21 mouse cellular contexts compared by ENCODE assay signal in the genomic region with DNA sequence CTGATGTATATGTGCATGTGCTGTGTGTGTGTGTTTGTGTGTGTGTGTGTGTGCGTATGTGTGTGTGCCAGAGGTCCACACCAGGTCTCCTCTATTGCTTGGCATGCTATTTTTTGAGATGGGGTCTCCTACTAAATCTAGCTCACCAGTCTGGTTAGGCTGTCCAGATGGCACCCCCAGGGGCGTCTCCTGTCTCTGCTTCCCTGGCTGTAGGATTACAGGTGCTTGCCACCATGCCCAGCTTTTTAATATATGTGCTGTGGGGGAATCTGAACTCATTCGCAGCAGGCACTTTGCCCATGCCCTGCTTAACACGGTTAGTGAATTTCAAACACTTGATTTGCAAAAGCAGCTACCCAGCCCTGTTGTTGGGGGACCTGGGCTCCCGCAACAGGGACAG. TPM values are rescaled to one million over a fixed set of nuclear protein-coding genes. Genes with fewer than 3 reads are reported as not detected.
DNase-seq lines count a peak whose midpoint lies in the region; ATAC-seq lines count a peak whose summit lies in the region.
"Had no signal": no experiment of that assay in that cellular context is flagged by ENCODE, and none has a peak within 500 bp of the region (broad histone marks: within the 10 kb centered on the region; RNA-seq: fewer than 3 reads in every experiment).

No protein-coding gene starts in this region.

- H3K36me3 ChIP-seq in heart, embryonic 10.5 days = no peaks in the 10 kb centered on the region
- no peaks in the 10 kb centered on the region for H3K36me3 ChIP-seq in heart, embryonic 13.5 days
- H3K36me3 ChIP-seq: G1E had no signal

- intact Hi-C loops in heart, postnatal 14 days (cut with DNase I) = no loop called here

- peaks cover 15% of the 10 kb centered on the region; the same call in 1 of the 2 replicates for H3K27me3 ChIP-seq in heart, embryonic 10.5 days (ENCODE audit: insufficient read depth, poor library complexity, severe bottlenecking)
- 0 out of 2 replicates have a peak, but pooled peaks cover 3% of the 10 kb centered on the region for H3K27me3 ChIP-seq in heart, embryonic 13.5 days (replicated peaks)
- H3K27me3 ChIP-seq: Patski had no signal

- peak; percentile 41 for DNase-seq in cerebellum, adult 11-12 months
- DNase-seq in cerebellum, adult 18-20 months = no peak
- peak; percentile 52 to 59 for DNase-seq in cerebellum, postnatal 10 days
- no peak for DNase-seq in cerebellum, adult 9-10 months
- no peak for DNase-seq in heart, embryonic 10.5 days (ENCODE audit: low spot score)
- no peak for DNase-seq in heart, adult 18-20 months
- no peak for DNase-seq in heart, postnatal 14 days
- DNase-seq: adrenal gland, adult 2 months; adrenal gland, adult 8-10 months; adrenal gland, postnatal 14 days; adrenal gland, postnatal 25 days; adrenal gland, postnatal 36 days; B cell, adult 2 months; cerebellum, adult 11 months; cerebellum, adult 2 months had no signal

- 80% methylated on average over 5 of the region's 5 CpGs for WGBS in heart, embryonic 10.5 days
- 73% methylated on average over 5 of the region's 5 CpGs for WGBS in heart, embryonic 13.5 days

- H3K4me2 ChIP-seq in heart, embryonic 13.5 days = no peak overlapping the region

- peak overlapping the region; percentile 59; the same call in 1 of the 2 replicates for H3K27ac ChIP-seq in heart, embryonic 10.5 days
- H3K27ac ChIP-seq in heart, embryonic 13.5 days (replicated peaks) = no peak overlapping the region

- no peak for ATAC-seq in heart, embryonic 13.5 days (ENCODE audit: extremely low read depth, insufficient number of reproducible peaks, low FRiP score, low TSS enrichment)
- ATAC-seq: activated CD4-positive, CD25-positive, alpha-beta regulatory T cell, adult 4 months; CD4-positive, CD25-positive, alpha-beta regulatory T cell, adult 4 months; Patski had no signal

- no peak overlapping the region for H3K4me3 ChIP-seq in heart, embryonic 10.5 days
- H3K4me3 ChIP-seq in heart, embryonic 13.5 days = no peak overlapping the region

- no peaks in the 10 kb centered on the region for H3K9me3 ChIP-seq in heart, embryonic 10.5 days
- H3K9me3 ChIP-seq in heart, embryonic 13.5 days = no peaks in the 10 kb centered on the region
- H3K9me3 ChIP-seq: G1E had no signal

- 0 out of 2 replicates have a peak overlapping the region, but pooled peaks have one; percentile 30 for H3K9ac ChIP-seq in heart, embryonic 13.5 days

- peaks cover 35% of the 10 kb centered on the region for H3K4me1 ChIP-seq in heart, embryonic 10.5 days
- H3K4me1 ChIP-seq in heart, embryonic 13.5 days = peaks cover 14% of the 10 kb centered on the region

RNA-seq across cellular contexts. Expression of a gene that starts 29.5 kb away (rescaled TPM):
- 0.02 and 0.03 TPM in 2 replicates for polyA plus RNA-seq in heart, embryonic 10.5 days (2016; fragmentation: Nextera tagmentation; extraction: Ambion mirVana)
- total RNA-seq in heart, adult 18-20 months (2021) = under 1 TPM; 0.13 to 0.15 TPM
- polyA plus RNA-seq in heart, embryonic 13.5 days (2015; fragmentation: Nextera tagmentation; extraction: Ambion mirVana) = 0.01 TPM in 1 of 2 replicates, not detected in the other
- under 1 TPM; 0.07 to 0.10 TPM for total RNA-seq in heart, postnatal 14 days (2021)
- total RNA-seq: adrenal gland, postnatal 25 days had no signal
- polyA plus RNA-seq: activated CD4-positive, CD25-positive, alpha-beta regulatory T cell, adult 4 months; CD4-positive, CD25-positive, alpha-beta regulatory T cell, adult 4 months; G1E had no signal

RNA-seq across cellular contexts. Expression of a gene that starts 57.1 kb away (rescaled TPM):
- 995 and 1,097 TPM in 2 replicates for polyA plus RNA-seq in heart, embryonic 10.5 days (2016; fragmentation: Nextera tagmentation; extraction: Ambion mirVana)
- total RNA-seq in heart, adult 18-20 months (2021) = 100 to 1,000 TPM; 264 to 308 TPM
- 1,654 and 1,741 TPM in 2 replicates for polyA plus RNA-seq in heart, embryonic 13.5 days (2015; fragmentation: Nextera tagmentation; extraction: Ambion mirVana)
- 1,000 to 10,000 TPM; 1,338 to 1,403 TPM for total RNA-seq in heart, postnatal 14 days (2021)
- total RNA-seq: MEL had no signal
- polyA plus RNA-seq: activated CD4-positive, CD25-positive, alpha-beta regulatory T cell, adult 4 months; G1E had no signal

Comparison
In these comparisons a context has a peak if more than half of its experiments do, and no peak if none do; other contexts are left out.
1. DNase-seq: peak in cerebellum, adult 11-12 months (single experiment) and cerebellum, postnatal 10 days (2 of 2); none in cerebellum, adult 18-20 months (0 of 2), cerebellum, adult 9-10 months (single experiment), heart, embryonic 10.5 days (single experiment), heart, adult 18-20 months (0 of 2) and heart, postnatal 14 days (0 of 2).
2. RNA of a gene that starts 57.1 kb away (total RNA-seq): 1,338 to 1,403 TPM in heart, postnatal 14 days; 264 to 308 TPM in heart, adult 18-20 months; every median in the first group is over 4 times any median in the second.